Mouse (Mus musculus) testis, postnatal 10 days (tissue): ENCODE measurements around the gene Rbm26.

Source experiments
- DNase-seq: peaks from one replicate; pipeline ENCODE4 v3.0.0; 2021; ENCODE audit warnings: low spot score

The Rbm26 gene

DNA sequence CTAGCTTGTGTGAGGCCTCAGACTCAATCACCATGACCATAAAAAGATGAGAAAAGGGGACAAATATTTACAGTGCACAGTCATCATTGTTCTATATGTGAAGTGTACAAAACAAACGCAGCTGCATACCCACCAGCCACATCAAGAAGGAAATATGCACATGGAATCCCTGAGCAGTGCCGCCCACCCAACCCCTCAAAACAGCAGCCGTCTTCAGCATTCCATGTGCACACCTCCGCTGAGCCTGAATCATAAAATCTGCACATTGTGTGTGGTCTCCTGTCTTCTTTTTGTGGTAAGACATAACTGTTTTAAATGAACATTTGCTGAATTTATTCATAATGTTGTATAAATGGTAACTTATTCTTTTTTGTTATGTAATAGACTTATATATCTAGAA, 90.1 kb downstream of the Rbm26 start:
- DNase-seq: no peak

DNA sequence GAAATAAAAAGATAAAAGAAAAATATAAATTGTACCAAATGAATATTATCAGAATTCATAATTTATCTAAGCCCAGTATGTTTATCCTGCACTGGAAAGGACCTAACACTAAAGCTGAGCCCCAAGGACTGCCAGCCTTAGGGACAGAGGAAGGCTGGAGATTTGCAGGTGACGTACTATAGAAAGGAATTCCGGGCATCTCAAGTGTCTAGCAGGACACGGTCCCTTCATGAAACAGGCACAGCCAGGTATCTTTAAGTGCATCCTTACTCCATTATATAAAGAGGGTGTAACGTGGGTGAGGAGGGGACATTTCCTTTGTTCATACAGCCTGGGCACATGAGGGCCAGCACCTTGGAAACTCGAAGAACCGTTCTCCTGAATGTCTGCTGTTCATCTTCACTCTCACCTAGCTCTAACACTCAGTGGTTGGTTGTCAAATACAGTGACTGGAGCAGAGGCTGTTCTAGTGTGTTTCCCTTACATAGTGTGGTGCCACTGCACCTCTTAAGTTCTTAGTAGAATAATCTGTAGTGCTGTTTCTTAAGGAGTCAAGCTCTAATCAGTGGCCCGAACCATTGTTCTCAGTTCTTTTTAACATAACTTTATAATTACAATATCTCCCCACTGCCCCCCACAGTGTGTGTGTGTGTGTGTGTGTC, 91.7 kb downstream of the Rbm26 start:
- no peak for DNase-seq

DNA sequence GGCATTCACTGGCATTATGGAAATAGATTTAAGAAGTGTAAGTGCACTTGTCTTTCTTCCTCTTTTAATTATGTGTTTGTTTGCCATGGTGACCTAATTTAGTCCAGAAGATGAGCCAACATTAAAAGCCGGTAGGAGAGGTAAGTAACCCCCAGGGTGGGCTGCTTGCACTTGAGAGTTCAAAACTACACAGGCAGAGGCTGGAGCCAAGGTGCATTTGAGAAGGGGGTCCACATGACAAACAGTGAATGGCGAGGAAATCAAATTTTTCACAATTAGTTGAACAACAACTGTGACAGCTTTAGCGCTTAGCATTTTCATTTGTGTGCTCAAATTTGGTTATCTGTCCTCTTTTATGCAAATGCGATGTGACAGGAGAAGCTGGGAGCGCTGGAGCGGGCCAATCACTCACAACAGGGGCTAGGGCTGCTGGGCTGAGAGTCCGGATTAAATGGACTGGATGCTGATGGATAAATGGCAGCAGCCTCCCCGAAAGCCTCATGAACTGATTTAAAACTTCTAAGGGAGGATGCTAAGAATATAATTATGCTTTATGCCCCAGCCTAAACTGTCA, 92.3 kb downstream of the Rbm26 start:
- DNase-seq: no peak

DNA sequence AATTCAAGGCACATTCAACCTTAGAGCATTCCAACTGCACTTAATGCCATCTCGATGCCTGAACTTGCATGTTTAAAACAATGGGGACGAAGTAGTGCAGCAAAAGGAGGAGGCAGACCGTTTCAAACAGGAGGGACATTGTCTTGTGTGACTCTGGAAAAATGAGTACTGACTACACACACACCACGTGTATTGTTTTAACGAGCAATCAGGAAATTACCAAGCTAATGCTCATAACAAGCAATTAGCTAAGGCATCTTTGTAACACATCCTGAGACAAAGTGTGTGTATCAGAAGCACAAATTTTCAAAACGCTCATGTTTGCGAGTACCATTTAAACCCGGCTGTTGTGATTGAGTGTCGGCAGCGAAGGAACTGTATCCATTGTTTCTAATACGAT, 93.0 kb downstream of the Rbm26 start:
- no peak for DNase-seq

DNA sequence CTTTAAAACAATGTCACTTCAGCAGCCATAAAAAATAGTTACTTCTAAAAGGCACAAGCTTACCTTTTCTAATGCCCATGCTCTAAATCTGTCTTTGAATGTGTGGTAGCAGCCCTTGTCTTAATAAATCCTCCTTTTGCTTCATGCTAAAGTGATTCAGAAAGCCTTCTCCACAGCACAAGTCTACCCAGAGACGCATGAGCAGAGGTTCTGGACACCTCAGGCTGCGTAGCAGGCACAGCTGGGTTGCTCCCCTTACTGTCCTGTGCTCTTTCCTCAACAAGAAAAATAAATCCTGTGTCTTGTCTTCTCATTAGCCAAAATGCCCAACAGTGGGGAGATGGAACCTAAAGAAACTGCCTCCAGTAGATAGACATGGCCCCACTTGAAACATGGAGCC, 102.4 kb downstream of the Rbm26 start:
- DNase-seq: no peak

DNA sequence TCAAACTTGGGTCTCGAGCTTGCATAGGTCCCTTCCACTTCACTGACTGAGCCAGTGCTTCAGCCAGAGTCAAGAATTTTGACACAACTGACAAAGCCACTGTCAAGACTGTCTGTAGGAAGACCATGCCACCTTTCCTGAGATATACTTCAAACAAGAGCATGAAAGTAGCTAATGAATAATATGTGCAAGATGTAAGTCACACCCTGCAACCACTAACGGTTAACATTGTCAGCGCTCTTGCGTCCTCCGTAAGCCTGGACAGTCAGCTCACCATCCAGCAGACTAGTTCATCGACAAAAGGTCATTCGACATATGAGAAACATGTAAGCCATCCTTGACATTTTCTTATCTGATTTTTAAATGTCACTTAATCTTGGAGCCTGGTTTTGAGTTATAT, 102.8 kb downstream of the Rbm26 start:
- DNase-seq: no peak

DNA sequence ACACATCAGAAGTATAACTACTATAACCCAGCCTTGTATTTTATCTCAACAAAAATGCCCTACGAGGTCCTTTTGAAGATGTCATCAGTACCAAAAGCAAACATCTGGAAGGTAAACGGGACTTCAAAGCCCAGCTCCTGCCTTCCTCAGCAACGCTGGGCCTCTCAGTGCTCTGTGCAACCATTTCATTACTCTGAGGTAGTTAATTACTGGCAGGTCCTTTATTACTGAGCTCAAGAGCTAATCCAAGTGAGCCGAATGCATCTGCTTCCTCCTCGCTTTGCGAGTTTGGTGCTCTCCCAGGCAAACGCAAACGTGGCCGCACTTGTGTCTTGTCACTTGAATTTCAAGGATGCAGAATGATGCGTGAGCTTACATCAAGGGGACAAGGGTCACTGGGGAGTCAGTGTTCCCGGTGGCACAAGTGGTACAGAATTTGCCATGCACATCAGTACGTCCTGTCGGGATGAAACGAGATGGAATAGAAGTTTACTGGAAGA, 106.1 kb downstream of the Rbm26 start:
- DNase-seq: no peak

DNA sequence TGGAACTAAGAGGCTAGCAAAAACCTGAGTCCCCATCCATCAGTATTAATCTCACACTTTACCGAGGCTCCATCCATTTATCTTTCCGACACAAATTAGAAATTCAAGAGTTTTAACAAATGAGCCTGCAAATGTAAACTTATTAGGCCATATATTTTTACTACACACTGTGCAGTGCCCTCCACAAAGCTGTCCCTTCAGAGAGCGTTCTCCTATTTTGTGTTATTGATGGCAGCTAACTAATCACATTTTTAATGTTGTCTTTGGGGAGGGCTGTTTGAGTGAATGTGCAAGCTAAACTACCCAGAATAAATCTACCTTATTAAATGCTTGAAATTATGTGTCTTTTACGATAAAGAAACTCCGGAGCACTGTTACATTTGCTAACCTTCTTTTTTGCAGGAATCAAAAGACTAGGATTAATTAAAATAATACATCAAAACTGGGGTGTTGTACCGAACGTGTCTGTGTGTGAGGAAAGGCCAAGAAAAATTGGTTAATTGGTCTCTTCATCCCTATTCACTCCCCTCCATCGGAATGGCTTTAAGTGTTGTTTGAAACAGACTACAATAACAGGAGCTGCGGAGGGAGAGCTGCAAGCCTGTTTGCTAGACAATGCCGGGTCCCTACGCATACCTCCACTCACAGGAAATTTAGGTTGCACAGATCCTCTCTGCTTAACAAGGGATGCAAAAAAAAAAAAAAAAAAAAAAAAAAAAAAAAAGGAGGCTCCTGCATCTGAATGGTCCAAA, 106.7 kb downstream of the Rbm26 start:
- DNase-seq: no peak

DNA sequence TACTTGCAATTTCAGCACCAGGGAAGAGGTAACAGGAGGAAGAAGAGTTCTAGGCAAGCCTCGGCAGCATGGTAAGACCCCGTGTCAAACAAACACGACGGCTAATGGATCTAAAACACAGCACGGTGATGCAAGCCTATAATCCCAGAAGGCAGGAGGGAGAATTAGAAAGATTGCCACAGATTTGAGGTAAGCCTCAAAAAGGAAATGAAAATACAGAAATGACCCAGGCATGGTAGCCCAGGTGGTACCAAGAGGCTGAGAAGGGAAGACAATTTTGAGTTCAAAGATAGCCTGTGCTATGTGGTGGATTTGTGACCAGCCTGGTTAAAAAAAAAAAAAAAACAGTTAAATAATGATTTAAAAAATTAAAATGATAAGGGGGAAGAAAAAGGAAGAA, 109.1 kb downstream of the Rbm26 start:
- no peak for DNase-seq

DNA sequence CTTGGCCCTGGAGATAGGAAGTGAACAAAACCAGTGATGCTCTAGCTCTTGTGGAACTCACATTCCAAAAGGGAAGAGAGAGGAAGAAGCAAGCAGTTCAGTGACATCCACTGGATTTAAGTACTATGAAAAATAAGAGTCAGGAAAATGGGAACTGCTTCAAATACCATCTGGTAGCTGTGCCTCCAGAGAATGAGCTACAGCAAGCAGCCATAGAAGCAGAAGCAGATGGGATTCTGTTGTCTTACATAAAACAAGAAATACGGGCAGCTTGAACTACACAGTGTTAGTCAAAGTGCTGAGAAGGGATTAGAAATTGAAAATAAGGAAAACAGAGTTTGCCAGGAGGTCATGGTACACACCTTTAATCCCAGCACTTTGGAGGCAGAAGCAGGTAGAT, 112.9 kb downstream of the Rbm26 start:
- no peak for DNase-seq

DNA sequence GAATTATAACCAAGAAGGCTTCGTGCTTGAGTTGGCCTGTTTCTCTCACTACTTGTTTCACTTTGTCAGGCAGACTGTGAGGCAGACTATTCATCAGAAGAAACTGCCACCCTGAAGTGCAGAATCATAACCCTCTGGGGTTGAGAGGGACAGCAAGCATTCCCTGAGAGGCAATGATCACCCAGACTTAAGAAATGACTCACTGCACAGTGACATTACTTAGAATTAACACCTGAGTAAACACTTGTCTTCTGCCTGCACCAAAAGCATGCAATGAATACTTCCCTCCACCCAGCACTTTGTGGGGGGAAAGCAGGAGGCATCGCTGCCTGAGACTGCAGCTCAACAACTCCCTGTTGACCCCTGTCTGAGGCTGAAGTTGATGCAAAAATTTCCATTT, 115.9 kb downstream of the Rbm26 start:
- no peak for DNase-seq

DNA sequence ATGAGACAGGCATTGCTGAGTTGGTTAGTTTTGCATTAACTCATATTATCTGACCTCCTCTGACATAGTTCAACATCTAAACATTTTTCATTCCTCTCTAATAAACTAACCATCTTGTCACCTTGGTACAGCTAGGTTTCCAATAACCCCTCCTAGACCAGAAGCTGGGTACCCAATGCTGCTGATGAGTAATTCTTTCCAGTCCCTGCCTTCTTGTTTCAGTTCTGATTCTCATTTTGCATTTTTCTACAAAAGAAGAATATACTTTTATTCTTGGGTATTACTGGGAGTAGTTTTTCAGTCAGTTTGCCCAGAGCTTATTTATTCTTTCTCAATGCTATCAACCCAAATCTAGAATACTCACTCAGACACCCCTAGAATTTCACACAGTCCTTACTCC, 119.2 kb downstream of the Rbm26 start:
- DNase-seq: no peak
